Mouse (Mus musculus): ENCODE results near the gene Ano4.

DNA sequence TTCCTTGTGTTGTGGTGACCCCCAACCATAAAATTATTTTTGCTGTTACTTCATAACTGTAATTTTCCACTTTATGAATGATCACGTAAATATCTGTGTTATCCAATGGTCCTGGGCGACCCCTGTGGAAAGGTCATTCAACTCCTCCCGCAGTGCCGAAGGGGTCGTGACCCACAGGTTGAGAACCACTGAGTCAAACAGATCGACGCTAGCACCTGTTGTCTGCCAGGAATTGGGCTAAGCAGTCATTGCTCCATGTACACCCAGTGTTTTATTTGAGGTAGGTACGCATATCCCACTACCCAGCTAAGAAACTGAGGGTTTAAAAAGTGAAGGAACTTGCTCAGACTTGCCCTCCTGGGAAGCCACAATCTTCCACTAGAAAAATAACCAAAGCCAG lies 14.8 kb downstream of the Ano4 start:
- TF ChIP-seq POLR2A (IDR thresholded peaks at IDR 0.05; ENCODE audit: low read depth, low read length), result no peak
- no peak for TF ChIP-seq CTCF (IDR thresholded peaks at IDR 0.05; ENCODE audit: extremely low read depth, insufficient read depth, insufficient read length, insufficient replicate concordance)
